Mouse (Mus musculus): ENCODE measurements around the gene Dync2h1. TPM values are rescaled to one million over a fixed set of nuclear protein-coding genes. Genes with fewer than 3 reads are reported as not detected.

Dync2h1 gene
- polyA plus RNA-seq, 1 experiment, result 1.5 TPM

GRCm38 (mm10) chr9:6901620-6902019 lies 282.6 kb downstream of the Dync2h1 start:
- no peak overlapping the region for H3K4me3 ChIP-seq (replicated peaks; ENCODE audit: control insufficient read depth, low read depth, low read length)
- 85% methylated on average over 1 of the region's 1 CpGs for WGBS
- H3K27ac ChIP-seq (ENCODE audit: control insufficient read depth, insufficient read depth, low read depth, low read length, poor library complexity), result no peak overlapping the region
- no peaks in the 10 kb centered on the region for H3K4me1 ChIP-seq (ENCODE audit: control insufficient read depth, insufficient read depth, low read length)
- TF ChIP-seq POLR2A (IDR thresholded peaks at IDR 0.05; ENCODE audit: borderline replicate concordance, control insufficient read depth, low read depth, low read length), result no peak
- no peak for TF ChIP-seq CTCF (IDR thresholded peaks at IDR 0.05; ENCODE audit: control insufficient read depth, insufficient read depth, low read length)

GRCm38 (mm10) chr9:6891331-6891730 lies 292.9 kb downstream of the Dync2h1 start:
- no peak for TF ChIP-seq POLR2A (IDR thresholded peaks at IDR 0.05; ENCODE audit: borderline replicate concordance, control insufficient read depth, low read depth, low read length)
- no peak for TF ChIP-seq CTCF (IDR thresholded peaks at IDR 0.05; ENCODE audit: control insufficient read depth, insufficient read depth, low read length)
- Histone ChIP-seq H3K4me1 (ENCODE audit: control insufficient read depth, insufficient read depth, low read length) (no peaks in the 10 kb centered on the region), H3K4me3 (replicated peaks; ENCODE audit: control insufficient read depth, low read depth, low read length) (no peak overlapping the region), H3K27ac (ENCODE audit: control insufficient read depth, insufficient read depth, low read depth, low read length, poor library complexity) (no peak overlapping the region)

- H3K4me1 ChIP-seq (ENCODE audit: control insufficient read depth, insufficient read depth, low read length), result no peaks in the 10 kb centered on the region
- 66% methylated on average over 1 of the region's 1 CpGs for WGBS
- TF ChIP-seq CTCF (IDR thresholded peaks at IDR 0.05; ENCODE audit: control insufficient read depth, insufficient read depth, low read length) (no peak), POLR2A (IDR thresholded peaks at IDR 0.05; ENCODE audit: borderline replicate concordance, control insufficient read depth, low read depth, low read length) (no peak)
- no peak overlapping the region for H3K4me3 ChIP-seq (replicated peaks; ENCODE audit: control insufficient read depth, low read depth, low read length)
- no peak overlapping the region for H3K27ac ChIP-seq (ENCODE audit: control insufficient read depth, insufficient read depth, low read depth, low read length, poor library complexity)
Measured at GRCm38 (mm10) chr9:6881187-6881984, 302.9 kb downstream of the Dync2h1 start.

Other genes with a start within 250 kb of the Dync2h1 start
- 29.5 and 50.8 TPM in 2 replicates for gene Dcun1d5, start 74 bp upstream of the Dync2h1 start, polyA plus RNA-seq (2011; ENCODE audit: insufficient read depth, insufficient read length, low replicate concordance, missing spikeins)
- gene Mmp13, start 88.1 kb upstream of the Dync2h1 start, polyA plus RNA-seq (2011; ENCODE audit: insufficient read depth, insufficient read length, low replicate concordance, missing spikeins), result 4.3 and 9.0 TPM in 2 replicates
- gene Mmp12, start 159.9 kb upstream of the Dync2h1 start, polyA plus RNA-seq (2011; ENCODE audit: insufficient read depth, insufficient read length, low replicate concordance, missing spikeins), result 0.36 TPM in 1 of 2 replicates, not detected in the other
- gene Mmp1b, start 203.6 kb upstream of the Dync2h1 start, polyA plus RNA-seq (2011; ENCODE audit: insufficient read depth, insufficient read length, low replicate concordance, missing spikeins), result not detected in 2 replicates

Data from bone marrow, adult 2 months (tissue).